Mouse (Mus musculus): Measurements from ENCODE around the gene Traf2. TPM values are rescaled to one million over a fixed set of nuclear protein-coding genes. Genes with fewer than 3 reads are reported as not detected.

Gene Traf2
- 0.66 TPM for polyA plus RNA-seq (2014; fragmentation: Illumina TruSeq; extraction: RNeasy Lipid Tissue Mini Kit (QIAGEN cat#74804))

DNA sequence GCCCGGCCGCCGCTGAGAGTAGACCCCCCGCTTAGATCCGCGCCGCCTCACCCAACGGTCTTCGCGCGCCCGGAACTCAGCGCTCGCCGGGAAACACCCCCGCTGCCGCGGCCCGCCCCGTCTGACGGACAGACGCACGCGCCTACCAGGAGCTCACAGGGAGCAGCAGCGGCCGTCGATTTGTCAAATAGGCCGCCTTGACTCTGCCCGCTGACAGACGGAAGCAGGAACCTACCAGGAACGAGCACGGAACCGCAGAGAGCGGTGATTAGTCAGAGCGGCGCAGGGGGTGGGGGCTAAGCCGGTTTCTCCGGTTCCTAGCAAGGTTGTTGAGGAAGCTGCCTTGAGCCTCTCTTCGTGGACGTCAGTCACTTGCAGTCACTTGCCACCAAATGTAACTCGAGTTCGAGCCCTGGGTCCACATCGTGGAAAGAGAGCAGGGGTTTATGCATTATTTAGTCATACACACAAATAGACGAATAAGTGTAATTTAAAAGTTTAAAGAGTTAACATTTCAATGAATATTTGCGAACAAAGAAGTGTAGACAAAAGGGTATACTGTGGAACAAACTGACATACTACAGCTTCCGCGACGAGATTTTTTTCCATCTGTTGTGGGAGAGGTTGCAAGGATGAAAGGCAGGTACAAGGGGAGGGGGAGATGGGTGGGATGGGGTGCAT lies at the start of gene Traf2:
Traf2 (minus strand) TSS at position 130 of the 681 bp plus-strand sequence.

GRCm38 (mm10) chr2:25581294-25581864 lies 34.6 kb upstream of the Traf2 start, which contains the start of gene Ajm1:
TSS of gene Ajm1 (minus strand) at chr2:25581757.

GRCm38 (mm10) chr2:25574579-25575431 lies 28.1 kb upstream of the Traf2 start, which contains the start of the genes Mamdc4 and Phpt1:
TSS of gene Mamdc4 (minus strand) at chr2:25574845.
TSS of gene Phpt1 (minus strand) at chr2:25575224.

GRCm38 (mm10) chr2:25557221-25557963 lies 10.7 kb upstream of the Traf2 start, which contains the start of gene Edf1:
TSS of gene Edf1 (plus strand) at chr2:25557847.

DNA sequence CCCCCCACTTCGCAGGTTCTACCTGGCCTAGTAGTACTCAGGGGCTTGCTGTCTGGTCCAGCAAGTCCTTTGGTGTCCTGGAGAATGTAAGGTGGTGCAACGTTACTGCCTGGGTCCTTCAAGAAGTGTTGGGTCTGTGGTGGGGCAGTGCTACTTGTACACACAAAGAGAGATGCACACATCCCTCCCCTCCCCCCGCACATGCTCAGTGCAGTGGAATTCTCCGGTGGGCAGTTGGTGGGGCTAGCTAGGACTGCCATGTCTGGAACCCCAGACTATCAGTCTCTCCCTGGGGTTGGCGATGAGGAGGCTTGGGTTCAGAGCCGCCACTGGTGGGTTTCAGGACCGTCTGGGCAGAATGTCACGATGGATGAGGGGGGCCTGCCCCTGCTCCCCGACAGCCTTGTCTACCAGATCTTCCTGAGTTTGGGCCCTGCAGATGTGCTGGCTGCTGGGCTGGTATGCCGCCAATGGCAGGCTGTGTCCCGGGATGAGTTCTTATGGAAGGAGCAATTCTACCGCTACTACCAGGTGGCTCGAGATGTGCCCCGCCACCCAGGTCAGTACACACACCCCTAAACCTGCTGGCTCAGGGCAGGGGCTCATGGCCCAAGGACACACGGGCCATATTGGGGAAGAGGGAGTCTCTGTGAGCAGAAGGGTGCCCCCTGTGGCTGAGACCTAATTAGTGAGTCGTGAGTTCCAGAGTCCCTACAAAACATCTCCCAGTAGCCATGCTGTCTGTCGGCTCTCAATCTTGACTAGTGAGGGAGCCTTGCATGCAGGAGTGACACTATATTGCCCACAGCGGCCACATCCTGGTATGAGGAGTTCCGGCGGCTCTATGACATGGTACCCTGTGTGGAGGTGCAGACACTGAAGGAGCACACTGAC lies 44.9 kb downstream of the Traf2 start, which contains the start of gene C8g:
C8g (minus strand) TSS at position 127 of the 894 bp plus-strand sequence.

DNA sequence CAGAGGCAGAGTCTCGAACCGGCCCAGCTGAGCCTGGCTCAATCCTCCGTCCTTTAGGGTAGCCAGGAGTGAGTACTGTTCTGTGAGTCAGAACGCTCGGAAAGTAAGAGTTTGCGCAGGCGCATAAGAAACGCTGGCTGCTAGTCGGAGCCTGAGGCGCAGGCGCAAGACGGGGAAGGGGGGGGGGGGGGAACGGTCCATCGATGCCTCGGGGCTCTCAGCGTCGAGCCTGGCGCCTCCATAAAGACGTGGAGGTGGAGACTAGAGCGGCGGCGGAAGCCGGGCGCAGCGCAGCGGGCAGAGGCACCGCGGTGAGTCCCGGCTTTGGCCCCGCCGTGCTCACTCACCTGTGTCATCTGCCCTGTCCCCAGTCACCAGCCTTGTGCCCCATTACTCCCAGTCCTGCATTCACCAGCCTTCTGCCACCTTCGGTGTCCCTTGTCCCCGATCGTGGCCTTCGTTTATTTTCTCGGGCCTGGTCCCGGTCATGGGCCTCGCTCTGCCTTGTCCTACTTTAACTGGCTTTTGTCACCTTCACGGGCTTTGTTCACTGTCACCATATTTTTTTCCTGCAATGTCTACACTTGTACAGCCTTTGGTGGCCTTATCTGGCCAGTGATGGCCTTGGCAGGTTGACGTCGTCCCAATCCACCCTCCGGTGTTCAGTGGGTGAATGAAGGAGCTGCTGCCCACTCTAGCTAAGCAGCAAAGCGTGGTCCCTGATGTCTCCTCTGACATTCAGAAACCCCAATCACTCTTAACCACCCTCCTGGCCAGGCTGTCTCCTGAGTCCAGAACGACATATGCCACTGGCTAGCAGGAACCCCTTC lies 45.9 kb downstream of the Traf2 start, which contains the start of gene Fbxw5:
Fbxw5 (plus strand) TSS at position 175 of the 830 bp plus-strand sequence.

DNA sequence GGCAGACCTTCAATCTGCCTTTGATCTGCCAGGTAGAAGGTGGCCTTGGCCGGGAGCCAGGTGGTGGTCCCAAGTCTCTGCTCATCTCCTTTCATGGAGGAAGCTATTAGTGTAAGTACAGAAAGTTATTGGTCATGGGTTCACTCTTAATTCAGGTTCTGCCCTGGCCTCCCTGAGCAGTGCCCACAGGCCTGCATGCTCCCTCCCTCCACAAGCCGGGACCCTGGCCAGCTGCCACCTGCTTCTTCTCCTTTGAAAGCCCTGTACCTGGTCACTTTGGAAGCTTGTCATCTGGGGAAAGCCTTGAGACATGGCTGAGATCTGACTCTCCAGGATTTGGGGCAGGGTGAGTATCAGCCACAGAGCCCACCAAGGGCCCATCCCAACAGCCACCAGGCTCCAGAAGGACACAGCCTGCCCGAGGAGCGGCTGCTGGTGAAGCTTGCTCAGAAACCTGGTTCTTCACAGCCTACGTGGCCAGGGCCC lies 53.2 kb downstream of the Traf2 start, which contains the start of gene Lcn12:
Lcn12 (minus strand) TSS at position 436 of the 486 bp plus-strand sequence.

GRCm38 (mm10) chr2:25469969-25470368 lies 76.8 kb downstream of the Traf2 start, which contains the start of gene Ptgds:
TSS of gene Ptgds (minus strand) at chr2:25470046.

Other genes starting within 250 kb of the Traf2 start
- not detected for gene Grin1, start 227.8 kb downstream of the Traf2 start, polyA plus RNA-seq (2014; fragmentation: Illumina TruSeq; extraction: RNeasy Lipid Tissue Mini Kit (QIAGEN cat#74804))
- gene Man1b1, start 214.6 kb downstream of the Traf2 start, polyA plus RNA-seq (2014; fragmentation: Illumina TruSeq; extraction: RNeasy Lipid Tissue Mini Kit (QIAGEN cat#74804)) = 19.7 TPM
- 6.6 TPM for gene Dpp7, start 190.6 kb downstream of the Traf2 start, polyA plus RNA-seq (2014; fragmentation: Illumina TruSeq; extraction: RNeasy Lipid Tissue Mini Kit (QIAGEN cat#74804))
- 0.60 TPM for gene Uap1l1, start 181.3 kb downstream of the Traf2 start, polyA plus RNA-seq (2014; fragmentation: Illumina TruSeq; extraction: RNeasy Lipid Tissue Mini Kit (QIAGEN cat#74804))
- 0.17 TPM for gene Sapcd2, start 174.6 kb downstream of the Traf2 start, polyA plus RNA-seq (2014; fragmentation: Illumina TruSeq; extraction: RNeasy Lipid Tissue Mini Kit (QIAGEN cat#74804))
- gene Entpd2, start 151.1 kb downstream of the Traf2 start, polyA plus RNA-seq (2014; fragmentation: Illumina TruSeq; extraction: RNeasy Lipid Tissue Mini Kit (QIAGEN cat#74804)) = 0.34 TPM
- gene Npdc1, start 147.6 kb downstream of the Traf2 start, polyA plus RNA-seq (2014; fragmentation: Illumina TruSeq; extraction: RNeasy Lipid Tissue Mini Kit (QIAGEN cat#74804)) = 15.0 TPM
- not detected for gene Fut7, start 123.7 kb downstream of the Traf2 start, polyA plus RNA-seq (2014; fragmentation: Illumina TruSeq; extraction: RNeasy Lipid Tissue Mini Kit (QIAGEN cat#74804))
- 0.77 TPM for gene Abca2, start 118.2 kb downstream of the Traf2 start, polyA plus RNA-seq (2014; fragmentation: Illumina TruSeq; extraction: RNeasy Lipid Tissue Mini Kit (QIAGEN cat#74804))
- not detected for gene Clic3, start 90.1 kb downstream of the Traf2 start, polyA plus RNA-seq (2014; fragmentation: Illumina TruSeq; extraction: RNeasy Lipid Tissue Mini Kit (QIAGEN cat#74804))
- gene Paxx, start 85.8 kb downstream of the Traf2 start, polyA plus RNA-seq (2014; fragmentation: Illumina TruSeq; extraction: RNeasy Lipid Tissue Mini Kit (QIAGEN cat#74804)) = 2.4 TPM
- gene Ptgds, start 76.9 kb downstream of the Traf2 start, polyA plus RNA-seq (2014; fragmentation: Illumina TruSeq; extraction: RNeasy Lipid Tissue Mini Kit (QIAGEN cat#74804)) = not detected
- not detected for gene Lcn12, start 53.0 kb downstream of the Traf2 start, polyA plus RNA-seq (2014; fragmentation: Illumina TruSeq; extraction: RNeasy Lipid Tissue Mini Kit (QIAGEN cat#74804))
- 0.37 TPM for gene Fbxw5, start 46.2 kb downstream of the Traf2 start, polyA plus RNA-seq (2014; fragmentation: Illumina TruSeq; extraction: RNeasy Lipid Tissue Mini Kit (QIAGEN cat#74804))
- gene C8g, start 45.2 kb downstream of the Traf2 start, polyA plus RNA-seq (2014; fragmentation: Illumina TruSeq; extraction: RNeasy Lipid Tissue Mini Kit (QIAGEN cat#74804)) = not detected
- gene Edf1, start 10.9 kb upstream of the Traf2 start, polyA plus RNA-seq (2014; fragmentation: Illumina TruSeq; extraction: RNeasy Lipid Tissue Mini Kit (QIAGEN cat#74804)) = 2.4 TPM
- gene Mamdc4, start 27.9 kb upstream of the Traf2 start, polyA plus RNA-seq (2014; fragmentation: Illumina TruSeq; extraction: RNeasy Lipid Tissue Mini Kit (QIAGEN cat#74804)) = not detected
- 1.1 TPM for gene Phpt1, start 28.3 kb upstream of the Traf2 start, polyA plus RNA-seq (2014; fragmentation: Illumina TruSeq; extraction: RNeasy Lipid Tissue Mini Kit (QIAGEN cat#74804))
- gene Ajm1, start 34.8 kb upstream of the Traf2 start, polyA plus RNA-seq (2014; fragmentation: Illumina TruSeq; extraction: RNeasy Lipid Tissue Mini Kit (QIAGEN cat#74804)) = not detected
- 65.4 TPM for gene Rabl6, start 61.6 kb upstream of the Traf2 start, polyA plus RNA-seq (2014; fragmentation: Illumina TruSeq; extraction: RNeasy Lipid Tissue Mini Kit (QIAGEN cat#74804))
- not detected for gene Ccdc183, start 70.7 kb upstream of the Traf2 start, polyA plus RNA-seq (2014; fragmentation: Illumina TruSeq; extraction: RNeasy Lipid Tissue Mini Kit (QIAGEN cat#74804))
- gene Tmem141, start 75.1 kb upstream of the Traf2 start, polyA plus RNA-seq (2014; fragmentation: Illumina TruSeq; extraction: RNeasy Lipid Tissue Mini Kit (QIAGEN cat#74804)) = 1.2 TPM
- 0.66 TPM for gene Fcna, start 81.1 kb upstream of the Traf2 start, polyA plus RNA-seq (2014; fragmentation: Illumina TruSeq; extraction: RNeasy Lipid Tissue Mini Kit (QIAGEN cat#74804))
- gene Lcn8, start 106.2 kb upstream of the Traf2 start, polyA plus RNA-seq (2014; fragmentation: Illumina TruSeq; extraction: RNeasy Lipid Tissue Mini Kit (QIAGEN cat#74804)) = not detected
- not detected for gene Lcn5, start 111.0 kb upstream of the Traf2 start, polyA plus RNA-seq (2014; fragmentation: Illumina TruSeq; extraction: RNeasy Lipid Tissue Mini Kit (QIAGEN cat#74804))
- gene Lcn6, start 129.8 kb upstream of the Traf2 start, polyA plus RNA-seq (2014; fragmentation: Illumina TruSeq; extraction: RNeasy Lipid Tissue Mini Kit (QIAGEN cat#74804)) = not detected
- gene Lcn10, start 135.8 kb upstream of the Traf2 start, polyA plus RNA-seq (2014; fragmentation: Illumina TruSeq; extraction: RNeasy Lipid Tissue Mini Kit (QIAGEN cat#74804)) = not detected
- not detected for gene Obp2a, start 153.1 kb upstream of the Traf2 start, polyA plus RNA-seq (2014; fragmentation: Illumina TruSeq; extraction: RNeasy Lipid Tissue Mini Kit (QIAGEN cat#74804))
- 17.9 TPM for gene Bmyc, start 159.8 kb upstream of the Traf2 start, polyA plus RNA-seq (2014; fragmentation: Illumina TruSeq; extraction: RNeasy Lipid Tissue Mini Kit (QIAGEN cat#74804))
- gene Obp2b, start 190.1 kb upstream of the Traf2 start, polyA plus RNA-seq (2014; fragmentation: Illumina TruSeq; extraction: RNeasy Lipid Tissue Mini Kit (QIAGEN cat#74804)) = not detected
- gene Lcn3, start 218.6 kb upstream of the Traf2 start, polyA plus RNA-seq (2014; fragmentation: Illumina TruSeq; extraction: RNeasy Lipid Tissue Mini Kit (QIAGEN cat#74804)) = not detected
- not detected for gene Lcn11, start 230.1 kb upstream of the Traf2 start, polyA plus RNA-seq (2014; fragmentation: Illumina TruSeq; extraction: RNeasy Lipid Tissue Mini Kit (QIAGEN cat#74804))
- not detected for gene Gm13539, start 235.3 kb upstream of the Traf2 start, polyA plus RNA-seq (2014; fragmentation: Illumina TruSeq; extraction: RNeasy Lipid Tissue Mini Kit (QIAGEN cat#74804))